Mouse (Mus musculus) myocyte (in vitro differentiated cells): ENCODE data around the gene Rab24. TPM values are rescaled to one million over a fixed set of nuclear protein-coding genes. Genes with fewer than 3 reads are reported as not detected.

Experiments used
- H3K27me3 ChIP-seq: one replicate; pipeline ENCODE4 v1.6.1; 2011; ENCODE audit not compliant: control insufficient read depth, insufficient read depth, insufficient read length
- H3K36me3 ChIP-seq: one replicate; pipeline ENCODE4 v1.6.1; 2011; ENCODE audit not compliant: control insufficient read depth, insufficient read depth
- H3K4me2 ChIP-seq: one replicate; pipeline ENCODE4 v1.6.1; 2011; ENCODE audit warnings: low read depth, control low read depth
- H3K4me3 ChIP-seq: one replicate; pipeline ENCODE4 v1.5.1; 2011; ENCODE audit warnings: mild to moderate bottlenecking, control low read depth, moderate library complexity
- H3K79me2 ChIP-seq: one replicate; pipeline ENCODE4 v1.6.1; 2011; ENCODE audit not compliant: control insufficient read depth, insufficient read depth
- H3ac ChIP-seq: one replicate; pipeline ENCODE4 v1.6.1; 2011; ENCODE audit not compliant: control insufficient read depth, insufficient read length
- CEBPB ChIP-seq: IDR thresholded peaks from 2 replicates; pipeline ENCODE4 v1.6.1; 2011; ENCODE audit warnings: mild to moderate bottlenecking, moderate library complexity; ENCODE audit not compliant: poor library complexity, insufficient read depth, severe bottlenecking
- E2F4 ChIP-seq: IDR thresholded peaks from one replicate; pipeline ENCODE4 v1.6.1; 2011; ENCODE audit warnings: mild to moderate bottlenecking, control low read depth, moderate library complexity; ENCODE audit not compliant: insufficient read depth
- MAX ChIP-seq: IDR thresholded peaks from one replicate; pipeline ENCODE4 v1.6.1; 2011; ENCODE audit warnings: low read depth, mild to moderate bottlenecking, control low read depth
- MYOD1 ChIP-seq, 3 experiments: IDR thresholded peaks; one replicate each; pipeline ENCODE4 v1.6.1; 2011; ENCODE audit warnings: control low read depth in 2 of 3, low read depth in 2 of 3, mild to moderate bottlenecking in 2 of 3, moderate library complexity in 1 of 3; ENCODE audit not compliant: insufficient read length in 2 of 3, control insufficient read depth in 1 of 3
- MYOG ChIP-seq, 3 experiments: IDR thresholded peaks; one replicate each; pipeline ENCODE4 v1.6.1; 2011; ENCODE audit warnings: control low read depth in 2 of 3, low read depth in 2 of 3, mild to moderate bottlenecking in 2 of 3; ENCODE audit not compliant: insufficient read length in 2 of 3, control insufficient read depth in 1 of 3, insufficient read depth in 1 of 3
- POLR2A ChIP-seq: IDR thresholded peaks from one replicate; pipeline ENCODE4 v1.6.1; 2011; ENCODE audit warnings: low read depth, mild to moderate bottlenecking, control low read depth, moderate library complexity; ENCODE audit not compliant: insufficient read length
- POLR2AphosphoS2 ChIP-seq: IDR thresholded peaks from one replicate; pipeline ENCODE4 v1.6.1; 2011; ENCODE audit warnings: low read depth, control low read depth; ENCODE audit not compliant: insufficient read length
- REST ChIP-seq: IDR thresholded peaks from one replicate; pipeline ENCODE4 v1.6.1; 2011; ENCODE audit warnings: mild to moderate bottlenecking, control low read depth, moderate library complexity; ENCODE audit not compliant: insufficient read depth, insufficient read length
- SRF ChIP-seq: IDR thresholded peaks from one replicate; pipeline ENCODE4 v1.6.1; 2011; ENCODE audit warnings: low read depth; ENCODE audit not compliant: control insufficient read depth, insufficient read length
- TCF12 ChIP-seq: IDR thresholded peaks from one replicate; pipeline ENCODE4 v1.6.1; 2011; ENCODE audit warnings: mild to moderate bottlenecking, control low read depth; ENCODE audit not compliant: poor library complexity, insufficient read depth, severe bottlenecking
- TCF3 ChIP-seq: IDR thresholded peaks from one replicate; pipeline ENCODE4 v1.6.1; 2011; ENCODE audit warnings: low read depth, control low read depth; ENCODE audit not compliant: insufficient read length
- USF1 ChIP-seq: IDR thresholded peaks from one replicate; pipeline ENCODE4 v1.6.1; 2011; ENCODE audit warnings: low read depth, mild to moderate bottlenecking, control low read depth, moderate library complexity
- polyA plus RNA-seq: library from polyadenylated mRNA; unstranded; fragments of >200 nt; fragmentation: generic; extraction: Trizol; gene quantifications from one replicate; pipeline ENCODE4 v1.2.1, GENCODE M21; 2012; ENCODE audit warnings: missing spikeins

Rab24 gene
- polyA plus RNA-seq, 1 experiment: 59.8 TPM

GRCm38 (mm10) chr13:55277646-55278045, 44.1 kb downstream of the Rab24 start:
- H3ac ChIP-seq: no peak overlapping the region
- no peak for TF ChIP-seq USF1
- no peak for TF ChIP-seq TCF3
- no peak for TF ChIP-seq SRF
- no peak for TF ChIP-seq TCF12
- no peak for TF ChIP-seq MYOD1 (IDR thresholded peaks at IDR 0.05; ENCODE audit: control insufficient read depth in 1 of 3, insufficient read length in 2 of 3, low read depth in 2 of 3)
- no peak for TF ChIP-seq REST
- TF ChIP-seq POLR2A: no peak
- no peak for TF ChIP-seq MAX
- no peak for TF ChIP-seq MYOG (IDR thresholded peaks at IDR 0.05; ENCODE audit: control insufficient read depth in 1 of 3, insufficient read depth in 1 of 3, insufficient read length in 2 of 3, low read depth in 2 of 3)
- TF ChIP-seq CEBPB: no peak
- no peak for TF ChIP-seq POLR2AphosphoS2
- no peak for TF ChIP-seq E2F4
- no peaks in the 10 kb centered on the region for H3K27me3 ChIP-seq
- no peak overlapping the region for H3K4me2 ChIP-seq
- H3K36me3 ChIP-seq: peaks cover 46% of the 10 kb centered on the region
- no peaks in the 10 kb centered on the region for H3K79me2 ChIP-seq
- H3K4me3 ChIP-seq: no peak overlapping the region

- Histone ChIP-seq H3K79me2 (no peaks in the 10 kb centered on the region), H3K36me3 (peaks cover 48% of the 10 kb centered on the region), H3K27me3 (no peaks in the 10 kb centered on the region), H3K4me3 (no peak overlapping the region), H3ac (no peak overlapping the region), H3K4me2 (no peak overlapping the region)
- TF ChIP-seq USF1 (no peak), SRF (no peak), POLR2AphosphoS2 (no peak), MYOD1 (IDR thresholded peaks at IDR 0.05; ENCODE audit: control insufficient read depth in 1 of 3, insufficient read length in 2 of 3, low read depth in 2 of 3) (no peak), MYOG (IDR thresholded peaks at IDR 0.05; ENCODE audit: control insufficient read depth in 1 of 3, insufficient read depth in 1 of 3, insufficient read length in 2 of 3, low read depth in 2 of 3) (no peak), E2F4 (no peak), TCF12 (no peak), POLR2A (no peak), TCF3 (no peak)
Observed at GRCm38 (mm10) chr13:55277203-55277602, 44.5 kb downstream of the Rab24 start.

Other genes with a start within 250 kb of the Rab24 start
- 12.3 TPM for gene Uimc1, start 221.6 kb downstream of the Rab24 start, polyA plus RNA-seq
- gene Zfp346, start 216.6 kb downstream of the Rab24 start, polyA plus RNA-seq: 64.0 TPM
- not detected for gene Gm17617, start 188.4 kb downstream of the Rab24 start, polyA plus RNA-seq
- gene Fgfr4, start 169.3 kb downstream of the Rab24 start, polyA plus RNA-seq: 6.6 TPM
- gene Nsd1, start 112.2 kb downstream of the Rab24 start, polyA plus RNA-seq: 10.2 TPM
- gene Prelid1, start 1.4 kb downstream of the Rab24 start, polyA plus RNA-seq: 365 TPM
- 17.0 TPM for gene Mxd3, start 7.9 kb upstream of the Rab24 start, polyA plus RNA-seq
- 84.7 TPM for gene Lman2, start 40.8 kb upstream of the Rab24 start, polyA plus RNA-seq
- gene Rgs14, start 47.8 kb upstream of the Rab24 start, polyA plus RNA-seq: 2.3 TPM
- 0.04 TPM for gene Slc34a1, start 76.2 kb upstream of the Rab24 start, polyA plus RNA-seq
- not detected for gene Pfn3, start 93.3 kb upstream of the Rab24 start, polyA plus RNA-seq
- not detected for gene F12, start 104.8 kb upstream of the Rab24 start, polyA plus RNA-seq
- 29.1 TPM for gene Grk6, start 123.1 kb upstream of the Rab24 start, polyA plus RNA-seq
- 5.1 TPM for gene Prr7, start 142.3 kb upstream of the Rab24 start, polyA plus RNA-seq
- gene Dbn1, start 166.2 kb upstream of the Rab24 start, polyA plus RNA-seq: 165 TPM
- 553 TPM for gene Pdlim7, start 191.7 kb upstream of the Rab24 start, polyA plus RNA-seq
- gene Dok3, start 207.3 kb upstream of the Rab24 start, polyA plus RNA-seq: 1.00 TPM
- gene Ddx41, start 214.7 kb upstream of the Rab24 start, polyA plus RNA-seq: 33.3 TPM
- gene Fam193b, start 249.2 kb upstream of the Rab24 start, polyA plus RNA-seq: 13.5 TPM